Mouse (Mus musculus): ENCODE data around the gene Esr1.
"Not testable (repeated sequence)": the region's sequence is repeated elsewhere in the genome, so short reads cannot be mapped to it uniquely, and the experiment has no call there.

Gene Esr1

GRCm38 (mm10) chr10:4694336-4694865, 83.0 kb downstream of the Esr1 start:
- no peak for DNase-seq (ENCODE audit: low spot score in 2 of 2)

GRCm38 (mm10) chr10:4709915-4710314, 98.5 kb downstream of the Esr1 start:
- DNase-seq (ENCODE audit: low spot score in 2 of 2), result peak in 1 of 2 experiments; percentile 20

- no peak for DNase-seq (ENCODE audit: low spot score in 2 of 2)
These were observed 100.0 kb downstream of the Esr1 start for GRCm38 (mm10) chr10:4711434-4711833.

- DNase-seq (ENCODE audit: low spot score in 2 of 2), result no peak
These were observed 100.9 kb downstream of the Esr1 start for GRCm38 (mm10) chr10:4712061-4712908.

- DNase-seq (ENCODE audit: low spot score in 2 of 2), result no peak
These were observed 102.0 kb downstream of the Esr1 start for GRCm38 (mm10) chr10:4713398-4713797.

- DNase-seq (ENCODE audit: low spot score in 2 of 2), result no peak
These were observed 113.5 kb downstream of the Esr1 start for GRCm38 (mm10) chr10:4724851-4725250.

- no peak for DNase-seq (ENCODE audit: low spot score in 2 of 2)
These were observed 114.7 kb downstream of the Esr1 start for GRCm38 (mm10) chr10:4726141-4726540.

- no peak for DNase-seq (ENCODE audit: low spot score in 2 of 2)
These were observed 120.9 kb downstream of the Esr1 start for GRCm38 (mm10) chr10:4732328-4732727.

GRCm38 (mm10) chr10:4733987-4734386, 122.6 kb downstream of the Esr1 start:
- DNase-seq (ENCODE audit: low spot score in 2 of 2), result no peak

- DNase-seq (ENCODE audit: low spot score in 2 of 2), result no peak
These were observed 123.5 kb downstream of the Esr1 start for GRCm38 (mm10) chr10:4734942-4735341.

- DNase-seq (ENCODE audit: low spot score in 2 of 2), result no peak
These were observed 126.9 kb downstream of the Esr1 start for GRCm38 (mm10) chr10:4738311-4738710.

- DNase-seq (ENCODE audit: low spot score in 2 of 2), result not testable (repeated sequence)
These were observed 139.7 kb downstream of the Esr1 start for GRCm38 (mm10) chr10:4751091-4751490.

GRCm38 (mm10) chr10:4752977-4753376, 141.6 kb downstream of the Esr1 start:
- DNase-seq (ENCODE audit: low spot score in 2 of 2), result no peak

GRCm38 (mm10) chr10:4775541-4775940, 164.1 kb downstream of the Esr1 start:
- no peak for DNase-seq (ENCODE audit: low spot score in 2 of 2)

GRCm38 (mm10) chr10:4776007-4776713, 164.8 kb downstream of the Esr1 start:
- no peak for DNase-seq (ENCODE audit: low spot score in 2 of 2)

GRCm38 (mm10) chr10:4776714-4777090, 165.3 kb downstream of the Esr1 start:
- DNase-seq (ENCODE audit: low spot score in 2 of 2), result no peak

GRCm38 (mm10) chr10:4777996-4778395, 166.6 kb downstream of the Esr1 start:
- DNase-seq (ENCODE audit: low spot score in 2 of 2), result no peak

- DNase-seq (ENCODE audit: low spot score in 2 of 2), result no peak
These were observed 169.5 kb downstream of the Esr1 start for GRCm38 (mm10) chr10:4780926-4781325.

- no peak for DNase-seq (ENCODE audit: low spot score in 2 of 2)
These were observed 175.7 kb downstream of the Esr1 start for GRCm38 (mm10) chr10:4787003-4787628.

GRCm38 (mm10) chr10:4798268-4798808, 186.9 kb downstream of the Esr1 start:
- no peak for DNase-seq (ENCODE audit: low spot score in 2 of 2)

GRCm38 (mm10) chr10:4824366-4824765, 213.0 kb downstream of the Esr1 start:
- no peak for DNase-seq (ENCODE audit: low spot score in 2 of 2)

- DNase-seq (ENCODE audit: low spot score in 2 of 2), result no peak
These were observed 219.2 kb downstream of the Esr1 start for GRCm38 (mm10) chr10:4830592-4830991.

Data from frontal cortex, postnatal 10 days (tissue).